Mouse (Mus musculus): ENCODE data around the gene Gm5741. TPM values are rescaled to one million over a fixed set of nuclear protein-coding genes. Genes with fewer than 3 reads are reported as not detected.

Gene Gm5741
- not detected in 2 replicates for polyA plus RNA-seq (2015; fragmentation: Nextera tagmentation; extraction: Ambion mirVana)

GRCm38 (mm10) chr8:85067982-85068381, at the start of gene Gm5741:
Gene Gm5741 (minus strand): TSS chr8:85067982.

GRCm38 (mm10) chr8:85083108-85083813, 15.5 kb upstream of the Gm5741 start, which contains the start of gene Man2b1:
Gene Man2b1 (plus strand): TSS chr8:85083270.

GRCm38 (mm10) chr8:85081216-85081555, 13.4 kb upstream of the Gm5741 start, which contains the start of gene Wdr83:
Gene Wdr83 (minus strand): TSS chr8:85081306.

GRCm38 (mm10) chr8:85080532-85081215, 12.9 kb upstream of the Gm5741 start, which contains the start of gene Wdr83os:
Gene Wdr83os (plus strand): TSS chr8:85080740.

GRCm38 (mm10) chr8:85071514-85072281, 3.9 kb upstream of the Gm5741 start, which contains the start of gene Dhps:
Gene Dhps (plus strand): TSS chr8:85071757.

GRCm38 (mm10) chr8:85059879-85060616, 7.7 kb downstream of the Gm5741 start, which contains the start of gene Fbxw9:
Gene Fbxw9 (plus strand): TSS chr8:85060055.

GRCm38 (mm10) chr8:85036718-85037365, 30.9 kb downstream of the Gm5741 start, which contains the start of gene Tnpo2:
Gene Tnpo2 (plus strand): TSS chr8:85036915.

GRCm38 (mm10) chr8:85026670-85027515, 40.9 kb downstream of the Gm5741 start, which contains the start of gene Trir:
Gene Trir (plus strand): TSS chr8:85026823.

GRCm38 (mm10) chr8:85025098-85025932, 42.5 kb downstream of the Gm5741 start, which contains the start of gene Asna1:
Gene Asna1 (minus strand): TSS chr8:85025281.

Small RNA genes within 50 kb of the gene (microRNA-seq; reads per million reads assigned to microRNA genes)
- not detected for gene Gm23388 (ENCODE audit: borderline replicate concordance, insufficient number of aligned reads)
- gene Mir7070 (ENCODE audit: borderline replicate concordance, insufficient number of aligned reads): not detected

Other genes with a start within 250 kb of the Gm5741 start
- 6.6 and 9.9 TPM in 2 replicates for gene Dand5, start 245.2 kb downstream of the Gm5741 start, polyA plus RNA-seq (2015; fragmentation: Nextera tagmentation; extraction: Ambion mirVana)
- gene Gadd45gip1, start 236.5 kb downstream of the Gm5741 start, polyA plus RNA-seq (2015; fragmentation: Nextera tagmentation; extraction: Ambion mirVana): 74.9 and 88.3 TPM in 2 replicates
- 80.9 and 112 TPM in 2 replicates for gene Rad23a, start 227.3 kb downstream of the Gm5741 start, polyA plus RNA-seq (2015; fragmentation: Nextera tagmentation; extraction: Ambion mirVana)
- gene Calr, start 221.0 kb downstream of the Gm5741 start, polyA plus RNA-seq (2015; fragmentation: Nextera tagmentation; extraction: Ambion mirVana): 326 and 438 TPM in 2 replicates
- 34.4 and 47.4 TPM in 2 replicates for gene Farsa, start 211.0 kb downstream of the Gm5741 start, polyA plus RNA-seq (2015; fragmentation: Nextera tagmentation; extraction: Ambion mirVana)
- 52.9 and 54.5 TPM in 2 replicates for gene Syce2, start 195.9 kb downstream of the Gm5741 start, polyA plus RNA-seq (2015; fragmentation: Nextera tagmentation; extraction: Ambion mirVana)
- 29.7 and 48.4 TPM in 2 replicates for gene Gcdh, start 174.1 kb downstream of the Gm5741 start, polyA plus RNA-seq (2015; fragmentation: Nextera tagmentation; extraction: Ambion mirVana)
- 9.0 and 20.1 TPM in 2 replicates for gene Klf1, start 166.1 kb downstream of the Gm5741 start, polyA plus RNA-seq (2015; fragmentation: Nextera tagmentation; extraction: Ambion mirVana)
- 10.5 and 16.2 TPM in 2 replicates for gene Dnase2a, start 159.4 kb downstream of the Gm5741 start, polyA plus RNA-seq (2015; fragmentation: Nextera tagmentation; extraction: Ambion mirVana)
- 3.6 and 11.0 TPM in 2 replicates for gene Mast1, start 130.6 kb downstream of the Gm5741 start, polyA plus RNA-seq (2015; fragmentation: Nextera tagmentation; extraction: Ambion mirVana)
- 0.12 and 0.61 TPM in 2 replicates for gene Rtbdn, start 121.0 kb downstream of the Gm5741 start, polyA plus RNA-seq (2015; fragmentation: Nextera tagmentation; extraction: Ambion mirVana)
- 0.81 TPM in 1 of 2 replicates, not detected in the other for gene Gm49661, start 98.5 kb downstream of the Gm5741 start, polyA plus RNA-seq (2015; fragmentation: Nextera tagmentation; extraction: Ambion mirVana)
- gene Prdx2, start 98.4 kb downstream of the Gm5741 start, polyA plus RNA-seq (2015; fragmentation: Nextera tagmentation; extraction: Ambion mirVana): 788 and 1,010 TPM in 2 replicates
- 136 and 227 TPM in 2 replicates for gene Rnaseh2a, start 98.2 kb downstream of the Gm5741 start, polyA plus RNA-seq (2015; fragmentation: Nextera tagmentation; extraction: Ambion mirVana)
- gene Junb, start 89.3 kb downstream of the Gm5741 start, polyA plus RNA-seq (2015; fragmentation: Nextera tagmentation; extraction: Ambion mirVana): 25.6 and 40.6 TPM in 2 replicates
- gene Hook2, start 77.4 kb downstream of the Gm5741 start, polyA plus RNA-seq (2015; fragmentation: Nextera tagmentation; extraction: Ambion mirVana): 8.6 and 12.6 TPM in 2 replicates
- not detected in 2 replicates for gene Best2, start 53.5 kb downstream of the Gm5741 start, polyA plus RNA-seq (2015; fragmentation: Nextera tagmentation; extraction: Ambion mirVana)
- gene Asna1, start 42.7 kb downstream of the Gm5741 start, polyA plus RNA-seq (2015; fragmentation: Nextera tagmentation; extraction: Ambion mirVana): 101 and 111 TPM in 2 replicates
- 114 and 124 TPM in 2 replicates for gene Trir, start 41.2 kb downstream of the Gm5741 start, polyA plus RNA-seq (2015; fragmentation: Nextera tagmentation; extraction: Ambion mirVana)
- gene Tnpo2, start 31.1 kb downstream of the Gm5741 start, polyA plus RNA-seq (2015; fragmentation: Nextera tagmentation; extraction: Ambion mirVana): 15.4 and 16.3 TPM in 2 replicates
- 33.5 and 34.5 TPM in 2 replicates for gene Fbxw9, start 7.9 kb downstream of the Gm5741 start, polyA plus RNA-seq (2015; fragmentation: Nextera tagmentation; extraction: Ambion mirVana)
- 54.9 and 58.6 TPM in 2 replicates for gene Dhps, start 3.8 kb upstream of the Gm5741 start, polyA plus RNA-seq (2015; fragmentation: Nextera tagmentation; extraction: Ambion mirVana)
- 109 and 143 TPM in 2 replicates for gene Wdr83os, start 12.8 kb upstream of the Gm5741 start, polyA plus RNA-seq (2015; fragmentation: Nextera tagmentation; extraction: Ambion mirVana)
- 23.8 and 33.0 TPM in 2 replicates for gene Wdr83, start 13.3 kb upstream of the Gm5741 start, polyA plus RNA-seq (2015; fragmentation: Nextera tagmentation; extraction: Ambion mirVana)
- gene Man2b1, start 15.3 kb upstream of the Gm5741 start, polyA plus RNA-seq (2015; fragmentation: Nextera tagmentation; extraction: Ambion mirVana): 30.0 and 40.0 TPM in 2 replicates
- gene Zfp791, start 55.1 kb upstream of the Gm5741 start, polyA plus RNA-seq (2015; fragmentation: Nextera tagmentation; extraction: Ambion mirVana): 1.4 and 2.2 TPM in 2 replicates
- not detected in 2 replicates for gene Cks1brt, start 83.9 kb upstream of the Gm5741 start, polyA plus RNA-seq (2015; fragmentation: Nextera tagmentation; extraction: Ambion mirVana)
- gene Olfr371, start 158.0 kb upstream of the Gm5741 start, polyA plus RNA-seq (2015; fragmentation: Nextera tagmentation; extraction: Ambion mirVana): not detected in 2 replicates
- 61.5 and 63.4 TPM in 2 replicates for gene Orc6, start 231.7 kb upstream of the Gm5741 start, polyA plus RNA-seq (2015; fragmentation: Nextera tagmentation; extraction: Ambion mirVana)
- 140 and 147 TPM in 2 replicates for gene Vps35, start 231.8 kb upstream of the Gm5741 start, polyA plus RNA-seq (2015; fragmentation: Nextera tagmentation; extraction: Ambion mirVana)

Data from adrenal gland, postnatal 0 days (tissue).